Mouse (Mus musculus): ENCODE data around the gene Lcat. TPM values are rescaled to one million over a fixed set of nuclear protein-coding genes. Genes with fewer than 3 reads are reported as not detected.
"Not testable (repeated sequence)": the region's sequence is repeated elsewhere in the genome, so short reads cannot be mapped to it uniquely, and the experiment has no call there.

Lcat gene
- 106 and 110 TPM in 2 replicates for polyA plus RNA-seq (2012; rRNA removed)

DNA sequence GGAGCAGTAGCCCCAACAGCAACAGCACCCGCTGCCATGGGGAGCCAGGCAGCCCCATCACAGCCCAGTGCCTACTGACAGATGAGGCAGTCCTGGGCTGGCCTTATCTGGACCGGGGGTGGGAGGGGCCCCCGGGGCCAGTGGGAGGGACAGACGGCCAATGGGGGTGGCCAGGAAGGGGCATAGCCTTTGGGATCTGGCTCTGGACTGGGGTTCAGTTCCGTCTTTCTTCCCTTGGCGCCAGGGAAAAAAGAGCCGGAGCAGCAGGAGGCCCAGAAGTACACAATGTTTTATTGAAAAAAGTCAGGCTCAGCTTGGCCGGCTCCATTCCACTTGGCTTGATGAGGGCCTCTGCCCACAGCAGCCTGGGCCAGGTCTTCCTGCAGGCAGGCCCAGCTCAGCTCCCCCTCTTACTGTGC lies at the start of gene Lcat:
Gene Lcat (minus strand): TSS at position 62 of the 419 bp plus-strand sequence.
- DNase-seq = peak in 1 of 2 experiments; percentile 56
- Histone ChIP-seq H3K4me3 (replicated peaks; ENCODE audit: insufficient read depth, low read depth, low read length) (no peak within 1 kb of the TSS), H3K4me1 (ENCODE audit: control insufficient read depth, insufficient read depth, low read length) (0 out of 2 replicates have a peak, but pooled peaks cover under 1% of the 10 kb centered on the region), H3K27ac (ENCODE audit: insufficient read depth, low read length) (0 out of 2 replicates have a peak within 1 kb of the TSS, but pooled peaks have one; percentile 11), H3K27me3 (ENCODE audit: control insufficient read depth, insufficient read depth, low read length) (no peaks in the 10 kb centered on the region)
- WGBS = 37% methylated on average over 8 of the region's 8 CpGs
- TF ChIP-seq POLR2A (IDR thresholded peaks at IDR 0.05; ENCODE audit: borderline replicate concordance, insufficient read depth, low read length) (0 out of 2 replicates have a peak, but pooled peaks have one; percentile 14), CTCF (IDR thresholded peaks at IDR 0.05; ENCODE audit: borderline replicate concordance, insufficient read depth, low read depth, low read length) (no peak)

DNA sequence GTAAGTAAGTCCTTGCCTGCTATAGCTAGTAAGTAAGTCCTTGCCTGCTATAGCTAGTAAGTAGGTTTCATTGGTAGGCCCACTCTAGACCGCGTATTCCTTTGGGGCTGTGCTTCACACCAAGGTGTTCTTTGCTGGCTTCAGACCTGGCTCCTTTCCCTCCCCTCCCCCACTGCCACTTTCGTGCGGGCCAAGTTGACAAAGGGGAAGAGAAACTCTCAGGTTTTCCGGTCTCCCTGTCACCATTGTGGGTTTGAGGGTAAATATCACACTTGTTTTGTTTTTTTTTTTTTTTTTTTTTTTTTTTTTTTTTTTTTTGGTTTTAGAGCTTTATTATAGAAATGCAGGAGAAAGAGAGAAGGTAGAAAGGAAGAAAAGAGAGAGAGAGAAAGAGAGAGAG lies 49.3 kb upstream of the Lcat start:
- 0 out of 2 replicates have a peak, but pooled peaks cover 6% of the 10 kb centered on the region for H3K4me1 ChIP-seq (ENCODE audit: control insufficient read depth, insufficient read depth, low read length)
- no peak for TF ChIP-seq CTCF (IDR thresholded peaks at IDR 0.05; ENCODE audit: borderline replicate concordance, insufficient read depth, low read depth, low read length)
- no peak for TF ChIP-seq POLR2A (IDR thresholded peaks at IDR 0.05; ENCODE audit: borderline replicate concordance, insufficient read depth, low read length)
- no peak overlapping the region for H3K4me3 ChIP-seq (replicated peaks; ENCODE audit: insufficient read depth, low read depth, low read length)
- WGBS = 67% methylated on average over 5 of the region's 5 CpGs
- H3K27ac ChIP-seq (ENCODE audit: insufficient read depth, low read length) = no peak overlapping the region
- no peaks in the 10 kb centered on the region for H3K27me3 ChIP-seq (ENCODE audit: control insufficient read depth, insufficient read depth, low read length)
- no peak for DNase-seq

DNA sequence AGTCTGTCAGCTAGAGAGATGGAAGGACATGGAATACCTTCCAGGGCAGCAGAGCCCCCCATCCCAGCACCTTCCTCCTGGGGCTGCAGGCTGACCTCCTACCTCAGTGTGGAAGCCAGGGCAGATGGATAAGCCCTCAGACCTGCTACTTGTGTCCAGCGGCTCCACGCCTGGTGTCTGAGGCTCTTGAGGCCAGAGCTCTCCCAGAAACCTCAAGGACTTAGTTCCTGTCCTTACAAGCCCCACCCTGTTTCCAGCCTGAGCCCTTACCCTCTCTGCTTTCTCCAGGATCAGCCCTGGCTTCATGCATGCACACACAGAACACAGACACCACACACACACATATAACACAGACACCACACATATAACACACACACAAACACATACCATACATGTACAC lies 48.4 kb upstream of the Lcat start:
- 100% methylated on average over 2 of the region's 2 CpGs for WGBS
- H3K27ac ChIP-seq (ENCODE audit: insufficient read depth, low read length) = no peak overlapping the region
- no peak for DNase-seq
- TF ChIP-seq POLR2A (IDR thresholded peaks at IDR 0.05; ENCODE audit: borderline replicate concordance, insufficient read depth, low read length) (no peak), CTCF (IDR thresholded peaks at IDR 0.05; ENCODE audit: borderline replicate concordance, insufficient read depth, low read depth, low read length) (no peak)
- H3K4me1 ChIP-seq (ENCODE audit: control insufficient read depth, insufficient read depth, low read length) = 0 out of 2 replicates have a peak, but pooled peaks cover 6% of the 10 kb centered on the region
- no peaks in the 10 kb centered on the region for H3K27me3 ChIP-seq (ENCODE audit: control insufficient read depth, insufficient read depth, low read length)
- no peak overlapping the region for H3K4me3 ChIP-seq (replicated peaks; ENCODE audit: insufficient read depth, low read depth, low read length)

DNA sequence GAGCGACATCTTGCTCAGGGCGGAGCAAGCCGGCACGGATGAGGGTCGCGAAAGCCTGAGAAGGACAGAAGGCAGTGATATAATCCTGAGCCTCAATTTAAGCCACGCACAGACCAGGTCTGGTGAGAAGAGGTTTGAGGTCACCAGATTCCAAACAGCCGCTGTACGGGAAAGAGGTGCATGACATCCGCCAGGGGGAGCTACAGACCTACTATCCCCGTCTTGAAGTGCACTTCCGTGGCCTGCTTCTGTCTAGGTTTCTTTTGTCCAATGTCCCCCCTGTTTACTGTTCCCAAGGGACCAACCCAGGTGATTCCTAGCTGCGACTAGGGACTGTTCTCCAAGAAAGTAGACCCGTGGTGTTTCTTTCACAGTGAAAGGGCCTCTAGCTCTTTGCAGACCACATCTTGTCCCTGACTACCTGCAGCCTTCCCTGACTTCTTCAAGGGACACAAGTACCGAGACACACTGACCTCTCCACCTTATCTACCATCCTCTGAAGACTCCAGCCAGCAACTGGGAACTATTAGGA lies 47.7 kb upstream of the Lcat start, which contains the start of gene Dus2:
Gene Dus2 (plus strand): TSS at position 482 of the 532 bp plus-strand sequence.
- H3K27me3 ChIP-seq (ENCODE audit: control insufficient read depth, insufficient read depth, low read length) = no peaks in the 10 kb centered on the region
- no peak within 1 kb of the TSS for H3K27ac ChIP-seq (ENCODE audit: insufficient read depth, low read length)
- WGBS = 10% methylated on average over 15 of the region's 15 CpGs
- no peak within 1 kb of the TSS for H3K4me3 ChIP-seq (replicated peaks; ENCODE audit: insufficient read depth, low read depth, low read length)
- 0 out of 2 replicates have a peak, but pooled peaks cover 6% of the 10 kb centered on the region for H3K4me1 ChIP-seq (ENCODE audit: control insufficient read depth, insufficient read depth, low read length)
- TF ChIP-seq POLR2A (IDR thresholded peaks at IDR 0.05; ENCODE audit: borderline replicate concordance, insufficient read depth, low read length) = no peak
- peak; percentile 98 for TF ChIP-seq CTCF (IDR thresholded peaks at IDR 0.05; ENCODE audit: borderline replicate concordance, insufficient read depth, low read depth, low read length)
- DNase-seq = peak; percentile 76 to 83

DNA sequence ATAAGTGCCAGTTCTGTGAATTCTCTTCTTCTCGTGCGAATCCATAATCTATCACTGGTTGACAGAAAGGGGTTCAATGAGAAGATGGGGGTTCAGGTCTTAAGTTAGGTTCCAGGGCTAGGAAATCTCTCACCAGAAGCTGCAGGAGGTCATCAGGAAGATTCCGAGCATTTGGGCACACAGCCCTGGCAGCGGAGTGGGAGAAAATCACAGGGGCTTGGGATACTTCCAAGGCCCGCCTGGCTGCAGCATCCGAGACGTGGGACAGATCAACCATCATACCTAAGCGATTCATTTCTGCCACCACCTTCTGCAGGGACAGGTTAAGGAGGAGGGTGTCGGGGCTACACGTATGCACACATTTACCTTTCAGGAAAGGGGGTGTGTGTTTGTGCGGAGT lies 45.4 kb upstream of the Lcat start:
- peak in 1 of 2 experiments; percentile 36 for DNase-seq
- no peak overlapping the region for H3K27ac ChIP-seq (ENCODE audit: insufficient read depth, low read length)
- no peaks in the 10 kb centered on the region for H3K27me3 ChIP-seq (ENCODE audit: control insufficient read depth, insufficient read depth, low read length)
- WGBS = 45% methylated on average over 11 of the region's 11 CpGs
- TF ChIP-seq CTCF (IDR thresholded peaks at IDR 0.05; ENCODE audit: borderline replicate concordance, insufficient read depth, low read depth, low read length) = no peak
- no peak for TF ChIP-seq POLR2A (IDR thresholded peaks at IDR 0.05; ENCODE audit: borderline replicate concordance, insufficient read depth, low read length)
- H3K4me3 ChIP-seq (replicated peaks; ENCODE audit: insufficient read depth, low read depth, low read length) = no peak overlapping the region
- H3K4me1 ChIP-seq (ENCODE audit: control insufficient read depth, insufficient read depth, low read length) = 0 out of 2 replicates have a peak, but pooled peaks cover 6% of the 10 kb centered on the region

DNA sequence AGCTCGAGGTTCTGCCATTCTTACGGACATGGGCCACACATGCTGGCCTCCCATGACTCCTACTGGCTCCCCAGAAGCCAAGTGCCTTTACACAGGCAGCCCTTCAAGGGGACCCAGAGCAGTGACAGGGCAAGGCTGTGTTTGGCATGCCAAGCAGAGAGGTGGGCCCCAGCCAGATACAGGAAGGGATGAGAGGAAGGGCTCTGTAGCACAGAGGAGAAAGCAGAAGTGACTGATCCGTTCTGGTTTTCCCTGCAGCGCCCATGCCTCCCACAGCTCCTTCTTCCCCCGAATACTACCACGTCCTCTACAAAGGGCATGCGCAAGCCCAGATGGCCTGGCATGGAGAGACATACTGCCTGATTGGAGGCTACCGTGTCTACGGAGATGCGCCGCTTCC lies 40.2 kb upstream of the Lcat start:
- DNase-seq = not testable (repeated sequence)
- WGBS = 67% methylated on average over 11 of the region's 11 CpGs

DNA sequence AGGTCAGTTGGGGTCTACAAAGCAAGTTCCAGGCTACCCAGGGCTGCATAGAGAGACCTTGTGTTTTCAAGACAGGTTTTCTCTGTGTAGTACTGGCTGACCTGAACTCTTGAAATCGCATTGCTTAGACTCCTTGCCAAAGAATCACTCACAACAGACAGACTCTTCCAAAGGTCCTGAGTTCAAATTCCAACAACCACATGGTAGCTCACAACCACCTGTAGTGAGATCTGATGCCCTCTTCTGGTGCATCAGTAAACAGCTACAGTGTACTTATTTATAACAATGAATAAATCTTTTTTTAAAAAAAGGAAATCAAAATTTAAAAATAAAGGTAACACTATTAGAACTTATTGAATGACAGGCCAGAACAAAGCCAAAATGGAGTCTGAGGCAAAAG lies 38.0 kb upstream of the Lcat start:
- no peaks in the 10 kb centered on the region for H3K4me1 ChIP-seq (ENCODE audit: control insufficient read depth, insufficient read depth, low read length)
- WGBS = 87% methylated on average over 1 of the region's 1 CpGs
- TF ChIP-seq CTCF (IDR thresholded peaks at IDR 0.05; ENCODE audit: borderline replicate concordance, insufficient read depth, low read depth, low read length) (no peak), POLR2A (IDR thresholded peaks at IDR 0.05; ENCODE audit: borderline replicate concordance, insufficient read depth, low read length) (no peak)
- no peak for DNase-seq
- no peak overlapping the region for H3K27ac ChIP-seq (ENCODE audit: insufficient read depth, low read length)
- H3K27me3 ChIP-seq (ENCODE audit: control insufficient read depth, insufficient read depth, low read length) = no peaks in the 10 kb centered on the region
- no peak overlapping the region for H3K4me3 ChIP-seq (replicated peaks; ENCODE audit: insufficient read depth, low read depth, low read length)

More for the DNA sequence above, 40.2 kb upstream of the Lcat start:
- not testable (repeated sequence) for H3K27ac ChIP-seq (ENCODE audit: insufficient read depth, low read length); H3K27me3 ChIP-seq (ENCODE audit: control insufficient read depth, insufficient read depth, low read length); H3K4me3 ChIP-seq (replicated peaks; ENCODE audit: insufficient read depth, low read depth, low read length); H3K4me1 ChIP-seq (ENCODE audit: control insufficient read depth, insufficient read depth, low read length)

DNA sequence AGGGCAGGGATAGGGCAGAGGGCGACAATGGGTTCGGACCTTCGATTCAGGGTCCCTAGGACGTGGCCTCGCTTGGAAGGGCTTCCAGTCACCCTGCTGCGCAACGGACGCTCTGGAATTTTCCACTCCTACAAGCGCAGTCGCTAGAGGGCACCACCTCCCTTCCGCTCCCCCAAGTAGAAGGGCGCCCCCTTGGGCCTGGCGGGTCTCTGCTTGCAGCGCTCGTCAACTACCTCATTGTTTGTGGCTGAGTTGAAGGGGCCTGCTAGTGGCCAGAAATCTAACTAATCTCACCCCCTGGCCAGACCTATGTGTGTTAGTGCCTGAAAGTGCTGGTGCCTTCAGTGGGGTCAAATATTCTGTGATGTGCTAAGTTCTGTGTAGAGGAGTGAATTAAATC lies 36.1 kb upstream of the Lcat start, which contains the start of gene Dpep3:
Gene Dpep3 (minus strand): TSS at position 105 of the 400 bp plus-strand sequence.
- WGBS = 88% methylated on average over 15 of the region's 15 CpGs
- DNase-seq = no peak
- Histone ChIP-seq H3K27ac (ENCODE audit: insufficient read depth, low read length) (no peak within 1 kb of the TSS), H3K4me3 (replicated peaks; ENCODE audit: insufficient read depth, low read depth, low read length) (no peak within 1 kb of the TSS), H3K4me1 (ENCODE audit: control insufficient read depth, insufficient read depth, low read length) (no peaks in the 10 kb centered on the region), H3K27me3 (ENCODE audit: control insufficient read depth, insufficient read depth, low read length) (no peaks in the 10 kb centered on the region)
- TF ChIP-seq POLR2A (IDR thresholded peaks at IDR 0.05; ENCODE audit: borderline replicate concordance, insufficient read depth, low read length) (no peak), CTCF (IDR thresholded peaks at IDR 0.05; ENCODE audit: borderline replicate concordance, insufficient read depth, low read depth, low read length) (no peak)
